Comparison of ENCODE assay signal across 8 mouse cellular contexts in genomic region chr7:80889841-80890241, GRCm38 (mm10). TPM values are rescaled to one million over a fixed set of nuclear protein-coding genes. Genes with fewer than 3 reads are reported as not detected.
A peak's percentile ranks its signal among the peaks of the same experiment; 100 is the strongest.
DNase-seq lines count a peak whose midpoint lies in the region; ATAC-seq and TF ChIP-seq lines count a peak whose summit lies in the region.

No protein-coding gene starts in this region.

- 61% methylated on average over 13 of the region's 13 CpGs for WGBS in kidney, postnatal 0 days
- 87% methylated on average over 13 of the region's 13 CpGs for WGBS in hindbrain, embryonic 16.5 days
- WGBS in midbrain, postnatal 0 days: 84% methylated on average over 13 of the region's 13 CpGs

- DNase-seq in kidney, postnatal 0 days (ENCODE audit: low spot score): peak; percentile 23
- no peak for DNase-seq in kidney, adult 18-20 months
- DNase-seq in brain, adult 2 months (ENCODE audit: low read depth, low spot score): peak; percentile 59
- no peak for DNase-seq in midbrain, postnatal 0 days (ENCODE audit: low spot score)
- no peak for DNase-seq in left cerebral cortex, adult 11 months (ENCODE audit: low spot score)
- DNase-seq in embryo, embryonic 10.5 days (ENCODE audit: low spot score): no peak
- no peak for DNase-seq in gastrocnemius, postnatal 4 days (ENCODE audit: low spot score in 2 of 2)

- H3K9me3 ChIP-seq in kidney, postnatal 0 days (replicated peaks; ENCODE audit: low read length): no peaks in the 10 kb centered on the region
- H3K9me3 ChIP-seq in hindbrain, embryonic 16.5 days (ENCODE audit: control insufficient read depth, low read length): no peaks in the 10 kb centered on the region
- H3K9me3 ChIP-seq in midbrain, postnatal 0 days (ENCODE audit: low read length): no peaks in the 10 kb centered on the region

- no peak for TF ChIP-seq CTCF in kidney, postnatal 0 days (IDR thresholded peaks at IDR 0.05; ENCODE audit: low read depth)
- no peak for TF ChIP-seq CTCF in midbrain, postnatal 0 days (IDR thresholded peaks at IDR 0.05)

- H3K27ac ChIP-seq in kidney, postnatal 0 days: peak overlapping the region; percentile 77
- no peak overlapping the region for H3K27ac ChIP-seq in hindbrain, embryonic 16.5 days (ENCODE audit: low read depth, low read length)
- H3K27ac ChIP-seq in midbrain, postnatal 0 days (ENCODE audit: low read depth, low read length): peak overlapping the region; percentile 26; the same call in 1 of the 2 replicates

- no peaks in the 10 kb centered on the region for H3K27me3 ChIP-seq in kidney, postnatal 0 days (ENCODE audit: insufficient read depth, low read length)
- H3K27me3 ChIP-seq in hindbrain, embryonic 16.5 days (replicated peaks; ENCODE audit: control insufficient read depth, insufficient read depth, low read length): no peaks in the 10 kb centered on the region
- H3K27me3 ChIP-seq in midbrain, postnatal 0 days (ENCODE audit: insufficient read depth, low read length): no peaks in the 10 kb centered on the region

- peaks cover 38% of the 10 kb centered on the region for H3K36me3 ChIP-seq in kidney, postnatal 0 days (ENCODE audit: insufficient read depth, low read length)
- peaks cover 15% of the 10 kb centered on the region for H3K36me3 ChIP-seq in hindbrain, embryonic 16.5 days (ENCODE audit: control insufficient read depth, insufficient read depth, low read length)
- H3K36me3 ChIP-seq in midbrain, postnatal 0 days (ENCODE audit: insufficient read depth, low read length): peaks cover 37% of the 10 kb centered on the region

- ATAC-seq in kidney, postnatal 0 days (replicated peaks; ENCODE audit: low FRiP score, low read depth): no peak
- no peak for ATAC-seq in hindbrain, embryonic 16.5 days
- no peak for ATAC-seq in midbrain, postnatal 0 days (ENCODE audit: low FRiP score)

- 0 out of 2 replicates have a peak overlapping the region, but pooled peaks have one; percentile 23 for H3K9ac ChIP-seq in kidney, postnatal 0 days (ENCODE audit: low read depth, low read length)
- 0 out of 2 replicates have a peak overlapping the region, but pooled peaks have one; percentile 2 for H3K9ac ChIP-seq in hindbrain, embryonic 16.5 days (ENCODE audit: low read depth, low read length)
- no peak overlapping the region for H3K9ac ChIP-seq in midbrain, postnatal 0 days (replicated peaks; ENCODE audit: low read length, poor library complexity, severe bottlenecking)

- no peak overlapping the region for H3K4me3 ChIP-seq in kidney, postnatal 0 days (replicated peaks; ENCODE audit: low read depth, low read length)
- no peak overlapping the region for H3K4me3 ChIP-seq in hindbrain, embryonic 16.5 days (ENCODE audit: low read length)
- no peak overlapping the region for H3K4me3 ChIP-seq in midbrain, postnatal 0 days (ENCODE audit: low read depth, low read length)

- peaks cover 11% of the 10 kb centered on the region for H3K4me1 ChIP-seq in kidney, postnatal 0 days (replicated peaks; ENCODE audit: insufficient read depth, low read length)
- H3K4me1 ChIP-seq in hindbrain, embryonic 16.5 days (ENCODE audit: control insufficient read depth, insufficient read depth, low read depth, low read length): no peaks in the 10 kb centered on the region; the same call in 1 of the 2 replicates
- no peaks in the 10 kb centered on the region for H3K4me1 ChIP-seq in midbrain, postnatal 0 days (ENCODE audit: insufficient read depth, low read length)

- no peak overlapping the region for H3K4me2 ChIP-seq in kidney, postnatal 0 days (ENCODE audit: low read length)
- H3K4me2 ChIP-seq in hindbrain, embryonic 16.5 days (ENCODE audit: low read length): no peak overlapping the region
- no peak overlapping the region for H3K4me2 ChIP-seq in midbrain, postnatal 0 days (ENCODE audit: low read depth, low read length, poor library complexity, severe bottlenecking)

RNA-seq across cellular contexts. Expression of gene Wdr73, which starts 11.2 kb away (rescaled TPM):
- polyA plus RNA-seq in kidney, postnatal 0 days (2015; fragmentation: Nextera tagmentation; extraction: Ambion mirVana): 29.8 and 32.9 TPM in 2 replicates
- polyA plus RNA-seq in hindbrain, embryonic 16.5 days (2015; fragmentation: Nextera tagmentation; extraction: Ambion mirVana): 33.8 and 35.8 TPM in 2 replicates
- total RNA-seq in midbrain, postnatal 0 days (2014; rRNA removed): 33.2 and 58.1 TPM in 2 replicates
- 34.7 and 35.0 TPM in 2 replicates for polyA plus RNA-seq in midbrain, postnatal 0 days (2015; fragmentation: Nextera tagmentation; extraction: Ambion mirVana)
- 1 to 10 TPM; 9.1 to 9.5 TPM for total RNA-seq in gastrocnemius, postnatal 4 days (2021)

RNA-seq across cellular contexts. Expression of gene Nmb, which starts 15.0 kb away (rescaled TPM):
- polyA plus RNA-seq in kidney, postnatal 0 days (2015; fragmentation: Nextera tagmentation; extraction: Ambion mirVana): 9.3 and 10.5 TPM in 2 replicates
- polyA plus RNA-seq in hindbrain, embryonic 16.5 days (2015; fragmentation: Nextera tagmentation; extraction: Ambion mirVana): 7.6 and 7.7 TPM in 2 replicates
- 13.0 and 14.3 TPM in 2 replicates for total RNA-seq in midbrain, postnatal 0 days (2014; rRNA removed)
- polyA plus RNA-seq in midbrain, postnatal 0 days (2015; fragmentation: Nextera tagmentation; extraction: Ambion mirVana): 9.4 and 10.1 TPM in 2 replicates
- total RNA-seq in gastrocnemius, postnatal 4 days (2021): 1 to 10 TPM; 2.5 to 4.9 TPM

RNA-seq across cellular contexts. Expression of gene Zscan2, which starts 29.1 kb away (rescaled TPM):
- 2.7 TPM in 2 replicates for polyA plus RNA-seq in kidney, postnatal 0 days (2015; fragmentation: Nextera tagmentation; extraction: Ambion mirVana)
- 3.3 and 3.4 TPM in 2 replicates for polyA plus RNA-seq in hindbrain, embryonic 16.5 days (2015; fragmentation: Nextera tagmentation; extraction: Ambion mirVana)
- total RNA-seq in midbrain, postnatal 0 days (2014; rRNA removed): 18.2 and 22.4 TPM in 2 replicates
- 2.7 TPM in 2 replicates for polyA plus RNA-seq in midbrain, postnatal 0 days (2015; fragmentation: Nextera tagmentation; extraction: Ambion mirVana)
- 1 to 10 TPM; 5.5 TPM for total RNA-seq in gastrocnemius, postnatal 4 days (2021)

RNA-seq across cellular contexts. Expression of gene Sec11a, which starts 57.7 kb away (rescaled TPM):
- polyA plus RNA-seq in kidney, postnatal 0 days (2015; fragmentation: Nextera tagmentation; extraction: Ambion mirVana): 222 and 226 TPM in 2 replicates
- 153 and 164 TPM in 2 replicates for polyA plus RNA-seq in hindbrain, embryonic 16.5 days (2015; fragmentation: Nextera tagmentation; extraction: Ambion mirVana)
- total RNA-seq in midbrain, postnatal 0 days (2014; rRNA removed): 54.5 and 76.9 TPM in 2 replicates
- 128 TPM in 2 replicates for polyA plus RNA-seq in midbrain, postnatal 0 days (2015; fragmentation: Nextera tagmentation; extraction: Ambion mirVana)
- 10 to 100 TPM; 71.6 to 77.3 TPM for total RNA-seq in gastrocnemius, postnatal 4 days (2021)

Comparison
In these comparisons a context has a peak if more than half of its experiments do, and no peak if none do; other contexts are left out.
1. DNase-seq: peak in kidney, postnatal 0 days (single experiment) and brain, adult 2 months (single experiment); none in kidney, adult 18-20 months (single experiment), midbrain, postnatal 0 days (single experiment), left cerebral cortex, adult 11 months (single experiment), embryo, embryonic 10.5 days (single experiment) and gastrocnemius, postnatal 4 days (0 of 2).